Mouse (Mus musculus) forebrain, embryonic 14.5 days (tissue): Measurements from ENCODE around the gene Mdk. TPM values are rescaled to one million over a fixed set of nuclear protein-coding genes. Genes with fewer than 3 reads are reported as not detected.
A peak's percentile ranks its signal among the peaks of the same experiment; 100 is the strongest.

ENCODE experiments used
- ATAC-seq: fragments of 200-750 bp; cut with Nextera tagmentation; 2 replicates; pipeline ENCODE4 v1.8.0; 2017; ENCODE audit warnings: mild to moderate bottlenecking, moderate library complexity
- DNase-seq: peaks from one replicate; pipeline ENCODE4 v3.0.0-alpha.2; 2015; ENCODE audit warnings: low spot score
- H3K27ac ChIP-seq: fragments of 300-500 bp; sonication (generic); 2 replicates; pipeline ENCODE4 v1.5.1; 2014; ENCODE audit warnings: low read depth, mild to moderate bottlenecking, control low read depth, low read length, moderate library complexity
- H3K27me3 ChIP-seq: fragments of 300-500 bp; sonication (generic); replicated peaks from 2 replicates; pipeline ENCODE4 v1.6.1; 2014; ENCODE audit warnings: low read length, control low read depth, mixed read lengths; ENCODE audit not compliant: control insufficient read depth, insufficient read depth
- H3K36me3 ChIP-seq: fragments of 300-500 bp; sonication (generic); 2 replicates; pipeline ENCODE4 v1.6.1; 2014; ENCODE audit warnings: low read length, control low read depth; ENCODE audit not compliant: control insufficient read depth, insufficient read depth
- H3K4me1 ChIP-seq: fragments of 300-500 bp; sonication (generic); 2 replicates; pipeline ENCODE4 v1.6.1; 2014; ENCODE audit warnings: antibody characterized with exemption, low read length, control low read depth; ENCODE audit not compliant: control insufficient read depth, insufficient read depth
- H3K4me2 ChIP-seq: fragments of 300-500 bp; sonication (generic); 2 replicates; pipeline ENCODE4 v1.6.1; 2014; ENCODE audit warnings: mild to moderate bottlenecking, control low read depth, low read length
- H3K4me3 ChIP-seq: fragments of 300-500 bp; sonication (generic); 2 replicates; pipeline ENCODE4 v1.5.1; 2014; ENCODE audit warnings: low read depth, low read length, control low read depth
- H3K9ac ChIP-seq: fragments of 300-500 bp; sonication (generic); 2 replicates; pipeline ENCODE4 v1.6.1; 2014; ENCODE audit warnings: mild to moderate bottlenecking, low read length, control low read depth, moderate library complexity
- H3K9me3 ChIP-seq: fragments of 300-500 bp; sonication (generic); replicated peaks from 2 replicates; pipeline ENCODE4 v1.6.1; 2016; ENCODE audit warnings: low read length, control low read depth, mixed read lengths; ENCODE audit not compliant: control insufficient read depth
- WGBS: fragments of 180-500 bp; shearing (Covaris S2); extraction: QIAGEN DNeasy Blood & Tissue Kit; methylation state at CpG from one replicate; pipeline ENCODE4 v1.1.7; 2014; 5-methylcytosine and 5-hydroxymethylcytosine counted together
- polyA plus RNA-seq: library from polyadenylated mRNA; unstranded; fragments of >200 nt; fragmentation: Nextera tagmentation; extraction: Ambion mirVana; gene quantifications from 2 replicates; pipeline ENCODE4 v1.2.1, GENCODE M21; 2014

Gene Mdk
- polyA plus RNA-seq, 1 experiment from 2014 or later = 462 TPM

GRCm38 (mm10) chr2:91913328-91914110 lies 18.6 kb downstream of the Mdk start:
- no peaks in the 10 kb centered on the region for H3K9me3 ChIP-seq
- DNase-seq (no peak), ATAC-seq (no peak)
- no peaks in the 10 kb centered on the region for H3K4me1 ChIP-seq
- H3K27me3 ChIP-seq = no peaks in the 10 kb centered on the region
- H3K4me3 ChIP-seq = no peak overlapping the region
- peaks cover 85% of the 10 kb centered on the region for H3K36me3 ChIP-seq
- WGBS = 83% methylated on average over 7 of the region's 7 CpGs
- no peak overlapping the region for H3K9ac ChIP-seq
- no peak overlapping the region for H3K4me2 ChIP-seq
- no peak overlapping the region for H3K27ac ChIP-seq

- WGBS = 89% methylated on average over 3 of the region's 3 CpGs
Measured at GRCm38 (mm10) chr2:91912616-91913015, 19.5 kb downstream of the Mdk start.

GRCm38 (mm10) chr2:91906141-91906540 lies 26.0 kb downstream of the Mdk start:
- Histone ChIP-seq H3K27me3 (no peaks in the 10 kb centered on the region), H3K27ac (no peak overlapping the region), H3K4me2 (no peak overlapping the region), H3K36me3 (peaks cover 34% of the 10 kb centered on the region), H3K9ac (no peak overlapping the region), H3K4me3 (no peak overlapping the region), H3K9me3 (no peaks in the 10 kb centered on the region), H3K4me1 (peaks cover 13% of the 10 kb centered on the region; the same call in 1 of the 2 replicates)
- no peak for DNase-seq
- 91% methylated on average over 2 of the region's 2 CpGs for WGBS
- no peak for ATAC-seq

More at GRCm38 (mm10) chr2:91912616-91913015, 19.5 kb downstream of the Mdk start:
- Histone ChIP-seq H3K36me3 (peaks cover 79% of the 10 kb centered on the region), H3K4me2 (no peak overlapping the region), H3K4me1 (no peaks in the 10 kb centered on the region), H3K27me3 (no peaks in the 10 kb centered on the region), H3K27ac (no peak overlapping the region), H3K9ac (no peak overlapping the region), H3K9me3 (no peaks in the 10 kb centered on the region), H3K4me3 (no peak overlapping the region)
- DNase-seq = no peak
- ATAC-seq = no peak

GRCm38 (mm10) chr2:91904618-91905307 lies 27.3 kb downstream of the Mdk start:
- peak; percentile 94 for ATAC-seq
- Histone ChIP-seq H3K9me3 (no peaks in the 10 kb centered on the region), H3K9ac (no peak overlapping the region), H3K27me3 (no peaks in the 10 kb centered on the region), H3K4me2 (no peak overlapping the region), H3K27ac (peak overlapping the region; percentile 79), H3K36me3 (peaks cover 29% of the 10 kb centered on the region), H3K4me1 (peaks cover 13% of the 10 kb centered on the region; the same call in 1 of the 2 replicates), H3K4me3 (no peak overlapping the region)
- DNase-seq = peak; percentile 81
- 36% methylated on average over 5 of the region's 5 CpGs for WGBS

GRCm38 (mm10) chr2:91903171-91903925 lies 28.7 kb downstream of the Mdk start:
- Histone ChIP-seq H3K9ac (no peak overlapping the region), H3K4me3 (no peak overlapping the region), H3K27ac (no peak overlapping the region), H3K9me3 (no peaks in the 10 kb centered on the region), H3K4me2 (no peak overlapping the region), H3K36me3 (peaks cover 23% of the 10 kb centered on the region), H3K27me3 (no peaks in the 10 kb centered on the region), H3K4me1 (peaks cover 13% of the 10 kb centered on the region; the same call in 1 of the 2 replicates)
- 91% methylated on average over 3 of the region's 3 CpGs for WGBS
- ATAC-seq (no peak), DNase-seq (no peak)

GRCm38 (mm10) chr2:91902336-91902735 lies 29.8 kb downstream of the Mdk start:
- Histone ChIP-seq H3K27me3 (no peaks in the 10 kb centered on the region), H3K36me3 (peaks cover 21% of the 10 kb centered on the region), H3K27ac (no peak overlapping the region), H3K9ac (no peak overlapping the region), H3K9me3 (no peaks in the 10 kb centered on the region), H3K4me2 (no peak overlapping the region), H3K4me3 (no peak overlapping the region), H3K4me1 (peaks cover 13% of the 10 kb centered on the region; the same call in 1 of the 2 replicates)
- ATAC-seq (no peak), DNase-seq (no peak)
- 74% methylated on average over 5 of the region's 5 CpGs for WGBS

GRCm38 (mm10) chr2:91900431-91900830 lies 31.7 kb downstream of the Mdk start:
- Histone ChIP-seq H3K4me1 (peaks cover 13% of the 10 kb centered on the region; the same call in 1 of the 2 replicates), H3K9ac (no peak overlapping the region), H3K9me3 (no peaks in the 10 kb centered on the region), H3K27ac (no peak overlapping the region), H3K4me2 (no peak overlapping the region), H3K4me3 (no peak overlapping the region), H3K36me3 (peaks cover 10% of the 10 kb centered on the region), H3K27me3 (no peaks in the 10 kb centered on the region)
- whole genome bisulfite sequencing = 93% methylated on average over 8 of the region's 8 CpGs
- no peak for DNase-seq
- no peak for ATAC-seq

- Histone ChIP-seq H3K4me1 (peaks cover 3% of the 10 kb centered on the region; the same call in 1 of the 2 replicates), H3K4me3 (no peak overlapping the region), H3K27me3 (no peaks in the 10 kb centered on the region), H3K9ac (no peak overlapping the region), H3K4me2 (no peak overlapping the region), H3K36me3 (peaks cover 9% of the 10 kb centered on the region), H3K27ac (no peak overlapping the region), H3K9me3 (no peaks in the 10 kb centered on the region)
- DNase-seq (no peak), ATAC-seq (no peak)
- WGBS = 92% methylated on average over 3 of the region's 3 CpGs
Measured at GRCm38 (mm10) chr2:91899141-91899540, 33.0 kb downstream of the Mdk start.
